Mouse (Mus musculus) liver, postnatal 0 days (tissue): ENCODE data around the gene Igsf9. TPM values are rescaled to one million over a fixed set of nuclear protein-coding genes. Genes with fewer than 3 reads are reported as not detected.

Source experiments
- ATAC-seq: fragments of 200-750 bp; cut with Nextera tagmentation; 2 replicates; pipeline ENCODE4 v1.8.0; 2017; ENCODE audit warnings: mild to moderate bottlenecking, moderate library complexity
- DNase-seq: peaks from one replicate; pipeline ENCODE4 v3.0.0-alpha.2; 2016
- H3K27ac ChIP-seq: fragments of 300-500 bp; sonication (generic); 2 replicates; pipeline ENCODE4 v1.5.1; 2014; ENCODE audit warnings: antibody characterized with exemption, moderate library complexity, mild to moderate bottlenecking, low read depth
- H3K27me3 ChIP-seq: fragments of 300-500 bp; sonication (generic); 2 replicates; pipeline ENCODE4 v1.6.1; 2014; ENCODE audit warnings: low read length, control low read depth, mixed read lengths; ENCODE audit not compliant: insufficient read depth
- H3K36me3 ChIP-seq: fragments of 300-500 bp; sonication (generic); replicated peaks from 2 replicates; pipeline ENCODE4 v1.6.1; 2014; ENCODE audit warnings: mild to moderate bottlenecking, control low read depth, low read length, moderate library complexity, mixed read lengths; ENCODE audit not compliant: insufficient read depth
- H3K4me1 ChIP-seq: fragments of 300-500 bp; sonication (generic); 2 replicates; pipeline ENCODE4 v1.6.1; 2014; ENCODE audit warnings: antibody characterized with exemption, mild to moderate bottlenecking, control low read depth; ENCODE audit not compliant: insufficient read depth
- H3K4me2 ChIP-seq: fragments of 300-500 bp; sonication (generic); 2 replicates; pipeline ENCODE4 v1.6.1; 2014; ENCODE audit warnings: low read depth, mild to moderate bottlenecking, low read length, moderate library complexity, mixed read lengths
- H3K4me3 ChIP-seq: fragments of 300-500 bp; sonication (generic); 2 replicates; pipeline ENCODE4 v1.5.1; 2014; ENCODE audit warnings: low read depth, low read length
- H3K9ac ChIP-seq: fragments of 300-500 bp; sonication (generic); replicated peaks from 2 replicates; pipeline ENCODE4 v1.6.1; 2014; ENCODE audit warnings: mild to moderate bottlenecking, moderate library complexity
- H3K9me3 ChIP-seq: fragments of 300-500 bp; sonication (generic); 2 replicates; pipeline ENCODE4 v1.6.1; 2016; ENCODE audit warnings: mild to moderate bottlenecking, control low read depth, low read length, mixed read lengths
- CTCF ChIP-seq: sonication (generic); IDR thresholded peaks from 2 replicates; pipeline ENCODE4 v1.5.1; 2016; ENCODE audit warnings: antibody characterized with exemption, low read depth
- EP300 ChIP-seq: IDR thresholded peaks from 2 replicates; pipeline ENCODE4 v1.6.1; 2016; ENCODE audit warnings: antibody characterized with exemption, low read depth, mild to moderate bottlenecking
- WGBS: fragments of 180-500 bp; shearing (Covaris S2); extraction: QIAGEN DNeasy Blood & Tissue Kit; methylation state at CpG from one replicate; pipeline ENCODE4 v1.1.7; 2014; ENCODE audit not compliant: insufficient replicate concordance; 5-methylcytosine and 5-hydroxymethylcytosine counted together
- polyA plus RNA-seq: library from polyadenylated mRNA; unstranded; fragments of >200 nt; fragmentation: Nextera tagmentation; extraction: Ambion mirVana; gene quantifications from 2 replicates; pipeline ENCODE4 v1.2.1, GENCODE M21; 2015

Gene Igsf9
- polyA plus RNA-seq, 1 experiment from 2014 or later: 0.73 TPM

DNA sequence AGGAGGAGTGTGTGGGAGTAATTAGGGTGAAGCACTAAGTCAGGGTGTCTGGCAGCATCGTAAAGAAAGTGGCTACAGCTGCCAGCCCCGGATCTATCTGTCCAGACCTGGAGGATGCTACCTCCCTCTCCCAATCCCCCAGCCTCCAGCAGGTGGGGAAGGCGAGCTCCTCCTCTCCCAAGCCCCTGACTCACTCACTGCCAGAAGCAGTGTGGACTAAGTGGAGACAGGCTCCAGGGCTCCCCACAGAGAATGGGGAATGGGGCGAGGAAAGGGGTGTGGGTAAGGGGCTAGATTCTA is 1.7 kb downstream of the Igsf9 start:
- Histone ChIP-seq H3K27ac (no peak overlapping the region), H3K9ac (no peak overlapping the region), H3K4me1 (peaks cover 16% of the 10 kb centered on the region), H3K9me3 (no peaks in the 10 kb centered on the region), H3K4me2 (no peak overlapping the region), H3K27me3 (no peaks in the 10 kb centered on the region), H3K4me3 (no peak overlapping the region), H3K36me3 (no peaks in the 10 kb centered on the region)
- 44% methylated on average over 4 of the region's 4 CpGs for WGBS
- no peak for TF ChIP-seq CTCF
- no peak for TF ChIP-seq EP300
- DNase-seq: no peak
- no peak for ATAC-seq

DNA sequence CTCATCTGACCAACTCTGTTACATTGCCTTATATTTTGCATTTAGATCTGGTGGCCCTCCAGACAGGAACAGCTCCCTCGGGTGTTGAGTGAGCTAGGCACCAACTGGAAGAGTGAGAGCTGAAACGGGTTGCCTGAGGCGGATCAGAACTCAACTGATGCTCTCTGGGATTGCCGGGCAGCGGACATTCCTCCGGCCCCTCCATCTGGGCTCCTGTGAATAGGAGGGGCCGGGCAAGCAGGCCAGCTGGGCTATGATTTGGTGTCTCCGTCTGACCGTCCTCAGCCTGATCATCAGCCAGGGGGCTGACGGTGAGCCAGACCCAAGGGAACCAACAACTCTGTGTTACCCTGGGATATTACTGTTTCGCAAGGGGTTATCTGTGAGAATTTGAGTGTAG is 2.6 kb downstream of the Igsf9 start:
- Histone ChIP-seq H3K9me3 (no peaks in the 10 kb centered on the region), H3K36me3 (no peaks in the 10 kb centered on the region), H3K4me2 (no peak overlapping the region), H3K4me1 (peaks cover 16% of the 10 kb centered on the region), H3K4me3 (no peak overlapping the region), H3K9ac (no peak overlapping the region), H3K27ac (no peak overlapping the region), H3K27me3 (no peaks in the 10 kb centered on the region)
- 79% methylated on average over 11 of the region's 11 CpGs for WGBS
- TF ChIP-seq EP300 (no peak), CTCF (no peak)
- no peak for DNase-seq
- no peak for ATAC-seq

DNA sequence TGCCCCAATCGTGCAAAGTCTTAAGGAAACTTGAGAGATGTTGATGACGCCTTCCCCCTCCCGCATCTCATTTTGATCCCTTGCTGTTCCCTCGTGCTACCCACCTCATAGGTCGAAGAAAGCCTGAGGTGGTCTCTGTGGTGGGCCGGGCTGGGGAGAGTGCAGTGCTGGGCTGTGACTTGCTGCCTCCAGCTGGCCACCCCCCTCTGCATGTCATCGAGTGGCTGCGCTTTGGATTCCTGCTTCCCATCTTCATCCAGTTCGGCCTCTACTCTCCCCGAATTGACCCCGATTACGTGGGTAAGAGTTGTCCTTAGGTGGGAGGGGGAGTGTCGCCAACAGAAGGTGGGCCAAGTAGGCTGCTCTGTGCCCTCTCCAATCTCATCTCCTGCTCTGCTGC is 3.1 kb downstream of the Igsf9 start:
- Histone ChIP-seq H3K4me2 (no peak overlapping the region), H3K4me1 (peaks cover 16% of the 10 kb centered on the region), H3K27ac (no peak overlapping the region), H3K27me3 (no peaks in the 10 kb centered on the region), H3K36me3 (no peaks in the 10 kb centered on the region), H3K9ac (no peak overlapping the region), H3K9me3 (no peaks in the 10 kb centered on the region), H3K4me3 (no peak overlapping the region)
- no peak for ATAC-seq
- DNase-seq: no peak
- WGBS: 80% methylated on average over 13 of the region's 13 CpGs
- TF ChIP-seq CTCF: no peak
- TF ChIP-seq EP300: no peak

DNA sequence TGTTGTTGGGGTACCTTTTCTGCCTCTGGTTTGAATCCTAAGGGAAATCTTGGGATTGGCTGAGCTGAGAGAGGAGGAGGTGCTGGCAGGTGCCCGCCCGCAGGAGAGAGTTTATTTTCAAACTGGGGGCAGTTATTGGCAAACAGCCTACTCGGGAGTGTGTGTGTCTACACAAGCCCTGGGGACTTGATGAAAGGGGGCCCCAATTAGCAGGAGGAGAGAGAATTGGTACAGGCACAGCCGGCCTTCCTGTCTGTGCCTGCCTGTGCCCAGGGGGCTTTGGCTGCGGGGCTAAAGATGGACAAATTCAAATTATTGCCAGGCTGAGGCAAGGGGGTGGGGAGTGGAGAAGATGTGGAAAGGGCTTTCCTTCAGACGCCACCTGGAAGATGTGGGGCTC is 4.2 kb downstream of the Igsf9 start:
- whole genome bisulfite sequencing: 76% methylated on average over 6 of the region's 6 CpGs
- Histone ChIP-seq H3K4me2 (no peak overlapping the region), H3K9me3 (no peaks in the 10 kb centered on the region), H3K4me1 (peaks cover 20% of the 10 kb centered on the region), H3K27ac (no peak overlapping the region), H3K4me3 (no peak overlapping the region), H3K9ac (no peak overlapping the region), H3K27me3 (no peaks in the 10 kb centered on the region), H3K36me3 (no peaks in the 10 kb centered on the region)
- no peak for TF ChIP-seq CTCF
- no peak for TF ChIP-seq EP300
- no peak for DNase-seq
- ATAC-seq: no peak

- H3K9ac ChIP-seq: no peak overlapping the region
- no peak for ATAC-seq
- 67% methylated on average over 4 of the region's 4 CpGs for WGBS
- H3K27ac ChIP-seq: no peak overlapping the region
- no peaks in the 10 kb centered on the region for H3K27me3 ChIP-seq
- H3K9me3 ChIP-seq: no peaks in the 10 kb centered on the region
- H3K4me2 ChIP-seq: no peak overlapping the region
- TF ChIP-seq EP300 (no peak), CTCF (no peak)
- no peak overlapping the region for H3K4me3 ChIP-seq
- no peak for DNase-seq
- no peaks in the 10 kb centered on the region for H3K36me3 ChIP-seq
- H3K4me1 ChIP-seq: peaks cover 17% of the 10 kb centered on the region
Observed at GRCm38 (mm10) chr1:172486236-172486635, 4.6 kb downstream of the Igsf9 start.

GRCm38 (mm10) chr1:172486651-172487050 is 5.1 kb downstream of the Igsf9 start:
- Histone ChIP-seq H3K4me1 (peaks cover 14% of the 10 kb centered on the region), H3K27ac (no peak overlapping the region), H3K36me3 (no peaks in the 10 kb centered on the region), H3K27me3 (no peaks in the 10 kb centered on the region), H3K9me3 (no peaks in the 10 kb centered on the region), H3K4me2 (no peak overlapping the region), H3K4me3 (no peak overlapping the region), H3K9ac (no peak overlapping the region)
- DNase-seq (no peak), ATAC-seq (no peak)
- TF ChIP-seq CTCF (no peak), EP300 (no peak)
- 75% methylated on average over 5 of the region's 5 CpGs for WGBS

GRCm38 (mm10) chr1:172487859-172488258 is 6.3 kb downstream of the Igsf9 start:
- Histone ChIP-seq H3K4me2 (no peak overlapping the region), H3K9me3 (no peaks in the 10 kb centered on the region), H3K36me3 (no peaks in the 10 kb centered on the region), H3K9ac (no peak overlapping the region), H3K4me1 (peaks cover 6% of the 10 kb centered on the region), H3K4me3 (no peak overlapping the region), H3K27ac (no peak overlapping the region), H3K27me3 (no peaks in the 10 kb centered on the region)
- TF ChIP-seq EP300: no peak
- TF ChIP-seq CTCF: no peak
- 72% methylated on average over 4 of the region's 4 CpGs for WGBS
- ATAC-seq (no peak), DNase-seq (no peak)
